Mouse (Mus musculus): ENCODE results near the gene Coq8a. TPM values are rescaled to one million over a fixed set of nuclear protein-coding genes. Genes with fewer than 3 reads are reported as not detected.

The Coq8a gene
- total RNA-seq, 2 experiments from 2014 or later, result 55.0 to 68.3 TPM

DNA sequence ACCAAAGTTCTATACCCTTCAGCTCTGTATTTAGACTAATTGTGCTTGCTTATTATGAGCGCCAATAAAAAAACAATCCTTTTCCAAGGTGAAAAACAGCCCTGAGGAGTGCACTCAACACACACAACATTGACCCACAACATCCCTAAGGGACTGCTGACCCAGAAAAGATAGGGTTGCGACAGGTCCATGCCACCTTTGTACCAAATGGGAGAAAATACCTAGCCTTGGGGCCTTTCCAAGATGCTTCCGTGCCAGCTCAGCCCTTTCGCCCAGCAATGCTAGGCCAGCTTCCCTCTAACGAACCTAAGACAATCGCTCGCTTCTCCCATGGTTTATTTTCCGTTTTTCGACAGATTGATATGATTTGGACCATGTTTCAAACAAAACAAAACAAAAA is 2.9 kb downstream of the Coq8a start:
- no peak for DNase-seq

GRCm38 (mm10) chr1:180195703-180196381 is 3.6 kb downstream of the Coq8a start:
- DNase-seq, result peak; percentile 98

DNA sequence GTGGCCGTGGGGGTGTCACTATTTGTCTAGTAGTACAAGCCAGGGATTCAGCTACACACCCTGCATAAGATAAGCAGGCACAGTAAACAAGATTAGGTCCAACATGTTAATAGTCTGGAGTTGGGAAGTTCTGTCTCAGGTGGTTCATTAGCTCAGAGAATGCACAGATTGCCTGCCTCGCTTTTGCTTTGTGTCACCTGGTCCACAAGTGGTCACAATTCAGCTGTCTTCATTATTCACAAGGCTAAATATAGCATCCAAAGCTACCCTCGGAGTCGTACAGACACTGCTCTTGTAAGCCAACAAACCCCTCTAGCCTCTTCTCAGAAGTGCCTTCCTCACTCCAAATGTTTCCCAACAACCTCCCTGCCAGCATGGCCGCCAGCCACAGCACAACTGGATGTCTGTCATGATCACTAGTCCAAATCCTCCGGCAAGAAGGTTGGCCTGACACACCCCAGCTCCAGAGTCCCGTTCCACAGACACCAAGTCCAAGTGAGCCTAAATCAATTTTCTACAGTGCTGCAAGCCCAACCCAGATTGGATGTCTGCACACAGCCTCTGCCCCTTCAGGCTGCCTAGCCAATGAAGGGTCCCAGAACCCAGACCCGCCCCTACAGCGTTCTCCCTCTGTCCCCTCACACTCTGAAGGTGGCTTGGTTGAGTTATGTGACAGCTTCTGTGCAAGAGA is 4.5 kb downstream of the Coq8a start:
- DNase-seq, result peak in 1 of 2 experiments; percentile 25

GRCm38 (mm10) chr1:180194048-180194447 is 5.4 kb downstream of the Coq8a start:
- no peak for DNase-seq

GRCm38 (mm10) chr1:180193391-180193935 is 5.9 kb downstream of the Coq8a start:
- DNase-seq, result no peak

DNA sequence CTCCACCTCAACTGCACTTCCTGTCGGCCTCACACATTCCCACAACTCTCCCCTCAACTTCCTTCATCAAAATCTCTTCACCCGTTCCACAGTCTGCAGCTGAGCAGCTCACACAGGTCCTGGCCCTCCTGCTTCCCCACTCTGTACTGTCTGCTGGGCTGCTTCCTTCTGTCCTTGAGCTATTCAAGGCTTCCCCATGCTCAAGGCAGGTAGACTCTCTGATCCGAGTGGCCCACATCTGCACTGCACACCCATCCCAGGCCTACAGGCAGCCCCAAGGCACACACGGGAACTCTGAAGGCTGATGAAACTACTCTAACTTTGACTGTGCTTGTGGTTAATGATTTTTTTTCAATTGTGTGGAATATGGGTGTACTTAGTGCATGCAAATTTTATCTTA is 6.5 kb downstream of the Coq8a start:
- no peak for DNase-seq

DNA sequence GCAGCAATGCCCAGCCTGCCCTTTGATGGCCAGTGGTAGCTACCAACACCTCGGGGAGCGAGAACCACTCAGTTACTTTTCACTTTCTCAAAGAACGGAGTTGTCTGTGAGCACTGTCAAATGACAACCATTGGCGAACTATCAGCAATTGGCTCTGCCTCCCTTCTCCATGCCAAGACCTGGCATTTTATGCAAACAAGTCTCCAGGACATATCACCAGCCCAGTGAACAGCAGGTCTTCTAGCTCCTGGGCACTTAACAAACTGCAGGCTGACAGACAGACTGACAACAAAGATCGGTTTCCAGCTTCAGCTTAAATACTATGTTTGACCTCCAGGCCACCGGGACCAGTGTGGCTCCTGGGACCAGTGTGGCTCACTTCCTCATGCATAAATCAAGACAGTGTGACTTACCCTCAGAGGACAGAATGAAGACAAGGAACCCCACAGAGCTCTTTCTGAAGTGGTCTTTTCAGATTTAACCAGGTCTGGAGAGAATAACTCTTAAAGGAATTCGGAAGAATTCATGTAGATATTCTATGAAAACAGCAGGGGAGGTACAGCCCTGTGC is 7.7 kb downstream of the Coq8a start:
- no peak for DNase-seq

GRCm38 (mm10) chr1:180191112-180191511 is 8.3 kb downstream of the Coq8a start:
- no peak for DNase-seq

- DNase-seq, result no peak
Observed at GRCm38 (mm10) chr1:180188951-180189350, 10.5 kb downstream of the Coq8a start.

DNA sequence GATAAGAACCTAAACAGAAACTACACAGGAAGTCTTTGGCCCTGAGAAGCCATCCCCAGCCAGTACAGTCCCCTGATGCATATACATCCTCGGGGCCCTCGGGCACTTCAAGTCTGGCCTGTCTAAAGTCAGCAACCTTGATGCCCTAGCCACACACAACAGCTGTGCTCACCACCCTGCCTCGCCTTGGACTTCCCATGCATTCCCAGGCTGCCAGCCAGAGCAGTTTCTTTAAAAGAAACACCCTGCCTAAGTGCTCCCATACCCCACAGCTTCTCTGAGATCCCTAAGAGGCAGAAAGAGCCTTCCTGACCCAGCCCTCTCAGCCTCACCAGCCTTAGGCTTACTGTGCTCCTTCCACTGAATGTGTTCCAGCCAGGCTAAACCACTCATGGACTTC is 13.0 kb downstream of the Coq8a start:
- DNase-seq, result no peak

DNA sequence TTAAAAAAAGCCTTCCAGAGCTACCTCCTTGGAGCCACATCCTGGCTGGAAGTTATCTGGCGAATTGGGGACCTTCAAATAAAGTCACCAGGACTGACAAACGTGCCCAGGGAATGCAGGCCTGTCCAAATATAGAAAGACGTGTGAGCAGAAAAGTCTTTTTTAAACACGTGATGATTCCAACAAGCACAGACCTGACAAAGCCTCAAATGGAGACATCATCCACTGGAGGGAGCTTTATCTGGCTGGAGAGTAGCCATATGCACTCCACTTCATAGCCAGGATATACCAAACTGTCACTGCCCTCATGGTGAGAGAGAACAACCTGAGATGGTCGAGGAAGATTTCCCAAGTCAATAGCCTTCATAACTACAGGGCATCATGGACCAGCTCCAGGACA is 13.5 kb downstream of the Coq8a start:
- DNase-seq, result no peak

- no peak for DNase-seq
Observed at GRCm38 (mm10) chr1:180184768-180185167, 14.6 kb downstream of the Coq8a start.

DNA sequence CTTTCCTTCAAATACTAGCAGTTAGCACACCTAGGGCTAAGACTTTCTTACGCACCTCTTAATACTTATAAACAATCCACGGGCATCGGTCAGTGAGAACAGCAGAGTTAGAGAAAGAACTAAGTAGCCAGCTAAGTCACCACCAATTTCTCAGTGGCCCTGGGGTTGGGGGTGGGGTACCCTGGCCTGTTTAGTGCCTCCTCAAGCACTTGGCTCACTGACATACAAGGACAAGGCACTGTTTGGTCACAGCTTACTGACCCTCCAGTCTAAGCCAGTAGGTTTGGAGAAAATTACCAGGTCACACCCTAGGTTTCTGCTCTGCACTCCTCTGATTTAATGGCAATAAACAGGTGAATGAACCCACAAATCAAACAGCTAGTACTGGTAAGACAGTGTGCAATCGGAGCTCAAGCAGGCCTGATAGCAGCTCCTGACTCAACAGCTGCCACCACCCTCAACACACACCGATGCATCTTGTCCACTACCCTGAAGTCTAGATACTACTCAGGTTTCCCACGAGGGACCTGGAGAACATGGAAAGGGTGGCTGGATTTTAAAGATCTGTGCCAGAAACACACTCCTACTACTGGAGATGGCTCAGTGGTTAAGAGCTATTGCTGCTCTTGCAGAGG is 15.8 kb downstream of the Coq8a start:
- DNase-seq, result no peak

DNA sequence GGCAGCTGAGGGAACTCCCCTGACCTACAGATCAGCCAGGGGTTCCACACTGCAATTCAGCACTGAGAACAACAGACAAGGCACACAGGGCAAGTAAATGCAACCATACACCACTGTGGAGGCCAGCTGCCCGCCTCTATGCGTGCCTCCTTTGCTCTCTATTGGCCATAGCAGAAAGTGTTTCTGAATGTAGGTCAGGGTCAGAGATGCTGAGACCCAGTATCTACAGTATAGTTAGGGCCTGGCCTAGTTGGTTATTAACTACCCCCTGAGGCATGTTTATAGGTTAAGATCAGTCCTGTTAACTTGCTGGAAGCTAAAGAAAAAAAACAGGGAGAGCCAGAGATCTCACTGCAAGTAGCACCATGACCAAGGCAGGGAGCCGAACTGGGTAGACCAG is 16.7 kb downstream of the Coq8a start:
- no peak for DNase-seq

DNA sequence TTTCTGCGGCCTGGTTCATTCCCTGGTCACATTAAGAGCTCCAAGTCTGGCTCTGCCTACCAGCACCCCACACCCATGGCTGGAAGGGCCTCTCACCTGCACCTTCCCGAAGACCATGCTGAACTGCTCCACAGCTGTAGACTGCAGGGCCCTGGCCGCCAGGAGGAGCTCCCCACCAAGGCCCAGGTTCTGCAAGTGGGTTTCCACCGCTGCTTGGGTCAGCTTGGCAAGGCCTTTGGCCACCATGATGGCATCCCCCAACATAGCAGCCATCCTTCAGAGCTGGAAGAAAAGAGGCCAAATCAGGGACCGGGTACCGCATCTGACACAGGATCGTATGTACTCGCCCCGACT is 17.5 kb downstream of the Coq8a start:
- no peak for DNase-seq

DNA sequence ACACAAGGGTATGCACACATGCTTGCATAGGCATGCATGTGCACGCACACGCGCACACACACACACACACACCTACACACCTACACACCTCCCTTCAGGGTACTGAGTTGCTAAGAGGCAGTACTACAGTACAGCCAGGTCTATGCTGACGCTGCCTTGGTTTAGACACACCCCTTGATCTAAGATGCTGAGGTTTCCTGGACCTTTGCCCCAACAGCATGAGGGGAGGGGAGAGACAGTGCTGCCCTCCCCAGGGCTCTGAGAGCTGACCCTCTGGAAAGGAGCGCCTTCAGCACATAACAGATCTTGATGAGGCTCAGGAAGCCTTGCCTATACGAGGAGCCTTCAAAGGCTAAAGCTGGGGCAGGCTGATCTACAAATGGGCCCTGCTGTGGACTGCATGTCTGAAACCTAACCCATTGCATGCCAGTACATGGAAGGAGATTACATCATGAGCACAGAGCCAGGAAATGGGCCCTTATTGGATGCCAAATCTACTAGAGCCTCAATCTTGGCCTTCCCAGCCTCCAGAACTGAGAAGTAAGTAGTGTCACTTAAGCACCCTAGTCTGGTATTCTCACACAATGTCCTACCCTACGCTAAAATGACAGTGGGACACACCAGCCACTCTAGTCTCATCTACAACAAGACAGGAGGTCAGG is 18.0 kb downstream of the Coq8a start:
- no peak for DNase-seq

DNA sequence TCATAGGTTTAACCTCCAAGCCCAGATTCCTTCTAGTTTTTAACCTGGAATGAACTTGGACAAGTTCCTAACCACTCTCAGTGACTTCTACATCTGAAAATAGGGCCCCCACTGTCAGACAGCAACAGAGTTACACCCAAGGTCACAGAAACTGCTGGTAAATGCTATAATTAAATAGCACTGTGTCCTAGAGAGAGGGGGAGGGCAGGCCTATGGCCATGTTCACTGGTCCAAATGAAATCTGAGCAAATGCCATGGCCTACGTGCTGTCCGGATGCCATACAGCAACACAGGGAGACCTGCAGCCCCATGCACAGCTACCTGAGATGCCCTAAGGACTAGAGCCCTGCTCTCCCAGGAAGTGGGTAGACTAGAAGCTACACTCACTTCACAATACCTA is 19.6 kb downstream of the Coq8a start:
- no peak for DNase-seq

DNA sequence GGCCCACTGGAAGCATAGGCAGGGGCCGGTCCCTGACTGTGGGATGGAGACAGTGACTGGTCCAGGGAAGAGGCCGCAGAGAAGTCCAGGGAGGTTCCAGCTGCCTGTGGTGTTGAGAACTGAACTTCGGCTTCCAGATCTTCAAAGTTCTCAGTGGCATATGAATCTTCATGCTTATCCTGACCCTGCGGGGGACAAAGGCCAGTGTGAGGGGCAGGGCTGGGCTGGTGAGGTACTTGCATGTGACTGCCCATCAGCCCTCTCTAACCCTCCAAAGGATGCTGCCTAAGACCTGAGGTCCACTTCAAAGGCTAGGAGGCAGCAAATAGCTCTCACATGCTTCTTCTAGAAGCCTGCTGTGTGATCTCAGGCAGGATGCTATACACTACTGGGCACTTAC is 20.3 kb downstream of the Coq8a start:
- no peak for DNase-seq

DNA sequence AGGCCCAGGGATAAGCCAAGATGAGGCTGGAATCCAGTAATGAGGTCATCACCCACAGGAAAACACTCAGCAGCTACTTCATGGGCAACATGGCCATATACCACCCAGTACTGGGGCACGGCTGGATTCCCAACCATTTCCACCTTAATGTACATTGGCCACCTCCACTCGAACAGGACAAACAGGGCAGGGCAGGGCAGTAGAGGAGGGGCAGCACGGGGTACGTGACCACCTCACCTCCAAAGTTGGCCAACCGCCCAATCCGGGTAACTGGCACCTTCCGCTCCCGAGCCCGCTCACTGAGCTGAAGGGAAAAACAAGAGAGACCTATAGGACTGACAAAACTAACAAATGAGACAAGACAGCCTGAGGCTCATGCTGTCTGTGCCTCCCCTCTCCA is 21.1 kb downstream of the Coq8a start:
- no peak for DNase-seq

- no peak for DNase-seq
Observed at GRCm38 (mm10) chr1:180176784-180177183, 22.6 kb downstream of the Coq8a start.

DNA sequence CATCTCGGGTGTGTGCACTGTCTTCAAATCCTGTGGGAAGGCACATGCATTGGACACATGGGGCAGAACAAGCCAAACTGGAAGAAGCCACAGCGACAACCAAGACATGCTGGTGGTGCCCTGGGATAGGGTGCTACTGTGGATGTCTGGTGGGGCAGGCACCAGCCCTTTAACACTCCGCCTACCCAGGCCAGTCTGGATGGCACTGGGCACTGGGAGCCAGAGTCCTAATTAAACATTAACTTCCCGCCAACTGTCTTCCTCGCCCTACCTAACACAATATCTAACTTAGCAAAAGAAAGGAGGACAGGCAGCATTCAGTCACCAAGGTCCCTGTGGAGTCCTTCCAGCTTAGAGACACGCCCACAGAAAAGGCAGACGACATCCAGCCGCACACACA is 23.8 kb downstream of the Coq8a start:
- DNase-seq, result no peak

GRCm38 (mm10) chr1:180175167-180175566 is 24.2 kb downstream of the Coq8a start:
- DNase-seq, result no peak

- no peak for DNase-seq
Observed at GRCm38 (mm10) chr1:180174718-180175117, 24.7 kb downstream of the Coq8a start.

All from layer of hippocampus, postnatal 36 days (tissue).